Mouse (Mus musculus) forebrain, embryonic 14.5 days (tissue): ENCODE data around the gene Oprd1. TPM values are rescaled to one million over a fixed set of nuclear protein-coding genes. Genes with fewer than 3 reads are reported as not detected.

Experiments used
- ATAC-seq: fragments of 200-750 bp; cut with Nextera tagmentation; 2 replicates; pipeline ENCODE4 v1.8.0; 2017; ENCODE audit warnings: mild to moderate bottlenecking, moderate library complexity
- DNase-seq: peaks from one replicate; pipeline ENCODE4 v3.0.0-alpha.2; 2015; ENCODE audit warnings: low spot score
- H3K27ac ChIP-seq: fragments of 300-500 bp; sonication (generic); 2 replicates; pipeline ENCODE4 v1.5.1; 2014; ENCODE audit warnings: low read depth, mild to moderate bottlenecking, control low read depth, low read length, moderate library complexity
- H3K27me3 ChIP-seq: fragments of 300-500 bp; sonication (generic); replicated peaks from 2 replicates; pipeline ENCODE4 v1.6.1; 2014; ENCODE audit warnings: low read length, control low read depth, mixed read lengths; ENCODE audit not compliant: control insufficient read depth, insufficient read depth
- H3K36me3 ChIP-seq: fragments of 300-500 bp; sonication (generic); 2 replicates; pipeline ENCODE4 v1.6.1; 2014; ENCODE audit warnings: low read length, control low read depth; ENCODE audit not compliant: control insufficient read depth, insufficient read depth
- H3K4me1 ChIP-seq: fragments of 300-500 bp; sonication (generic); 2 replicates; pipeline ENCODE4 v1.6.1; 2014; ENCODE audit warnings: antibody characterized with exemption, low read length, control low read depth; ENCODE audit not compliant: control insufficient read depth, insufficient read depth
- H3K4me2 ChIP-seq: fragments of 300-500 bp; sonication (generic); 2 replicates; pipeline ENCODE4 v1.6.1; 2014; ENCODE audit warnings: mild to moderate bottlenecking, control low read depth, low read length
- H3K4me3 ChIP-seq: fragments of 300-500 bp; sonication (generic); 2 replicates; pipeline ENCODE4 v1.5.1; 2014; ENCODE audit warnings: low read depth, low read length, control low read depth
- H3K9ac ChIP-seq: fragments of 300-500 bp; sonication (generic); 2 replicates; pipeline ENCODE4 v1.6.1; 2014; ENCODE audit warnings: mild to moderate bottlenecking, low read length, control low read depth, moderate library complexity
- H3K9me3 ChIP-seq: fragments of 300-500 bp; sonication (generic); replicated peaks from 2 replicates; pipeline ENCODE4 v1.6.1; 2016; ENCODE audit warnings: low read length, control low read depth, mixed read lengths; ENCODE audit not compliant: control insufficient read depth
- WGBS: fragments of 180-500 bp; shearing (Covaris S2); extraction: QIAGEN DNeasy Blood & Tissue Kit; methylation state at CpG from one replicate; pipeline ENCODE4 v1.1.7; 2014; 5-methylcytosine and 5-hydroxymethylcytosine counted together
- polyA plus RNA-seq: library from polyadenylated mRNA; unstranded; fragments of >200 nt; fragmentation: Nextera tagmentation; extraction: Ambion mirVana; gene quantifications from 2 replicates; pipeline ENCODE4 v1.2.1, GENCODE M21; 2014

The Oprd1 gene
- 0.05 and 0.09 TPM in 2 replicates for polyA plus RNA-seq

DNA sequence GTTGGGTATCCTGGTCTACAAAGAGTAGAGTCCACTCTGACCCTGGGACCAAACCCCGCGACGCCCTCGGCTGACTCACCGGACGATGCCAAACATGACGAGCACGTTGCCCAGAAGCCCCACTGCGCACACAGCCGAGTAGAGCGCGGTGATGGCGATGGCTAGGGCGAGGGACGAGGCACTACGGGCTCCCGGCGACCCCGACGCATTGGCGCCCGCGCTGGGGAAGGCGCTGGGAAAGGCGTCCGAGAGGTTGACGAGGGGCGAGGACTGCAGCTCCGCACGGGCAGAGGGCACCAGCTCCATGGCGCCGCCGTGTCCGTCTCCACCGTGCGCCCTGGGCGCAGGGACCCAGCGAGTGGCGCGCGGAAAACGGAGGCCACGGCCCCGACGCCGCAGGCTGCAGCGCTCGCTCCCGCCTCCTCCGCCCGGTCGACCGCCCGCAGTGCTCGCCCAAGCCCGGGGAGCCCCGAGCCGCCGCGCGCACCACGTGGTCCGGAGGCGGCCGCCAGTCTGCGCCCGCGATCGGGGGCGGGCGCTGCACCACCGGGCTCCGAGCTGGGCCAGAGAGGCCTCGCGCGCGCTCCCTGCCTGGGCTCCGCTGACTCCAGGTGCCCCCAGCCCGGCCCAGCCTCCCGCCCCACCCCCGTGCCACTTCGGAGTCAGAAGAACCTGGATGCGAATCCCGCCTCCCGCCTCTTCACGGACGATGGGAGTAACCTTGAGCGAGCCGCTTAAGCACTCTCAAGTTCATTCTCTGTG lies at the start of gene Oprd1:
Gene Oprd1 (minus strand): TSS at position 407 of the 762 bp plus-strand sequence.
- H3K36me3 ChIP-seq = no peaks in the 10 kb centered on the region
- H3K4me3 ChIP-seq = peak within 1 kb of the TSS; percentile 33
- ATAC-seq (no peak), DNase-seq (no peak)
- H3K27ac ChIP-seq = no peak within 1 kb of the TSS
- no peak within 1 kb of the TSS for H3K9ac ChIP-seq
- WGBS = under 1% methylated on average over 88 of the region's 89 CpGs
- H3K9me3 ChIP-seq = no peaks in the 10 kb centered on the region
- H3K4me1 ChIP-seq = no peaks in the 10 kb centered on the region
- peaks cover 31% of the 10 kb centered on the region for H3K27me3 ChIP-seq
- H3K4me2 ChIP-seq = peak within 1 kb of the TSS; percentile 61

DNA sequence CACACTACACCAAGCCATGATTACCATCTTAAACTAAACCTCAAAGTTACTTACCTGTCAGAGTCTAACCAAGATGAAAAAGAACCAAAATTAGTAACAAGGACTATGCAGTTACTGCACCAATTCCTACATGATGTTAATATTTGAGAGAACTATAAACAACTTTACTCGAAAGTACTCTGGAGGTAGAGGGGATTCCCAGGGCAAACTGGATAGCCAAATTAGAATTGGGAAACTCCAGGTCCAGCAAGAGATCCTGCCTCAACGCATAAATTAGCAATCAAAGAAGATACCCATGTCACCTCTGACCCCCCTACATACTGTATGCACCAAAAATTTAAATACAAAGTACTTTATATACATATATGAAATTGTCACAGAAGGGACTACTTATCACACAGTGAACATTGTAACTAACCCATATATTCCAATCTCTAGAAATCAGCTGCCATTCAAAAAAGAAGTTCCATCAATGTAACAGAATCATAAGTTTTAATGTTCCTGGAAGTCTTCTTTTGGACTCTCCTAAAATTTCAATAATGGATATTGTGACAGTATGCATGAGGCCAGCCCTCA lies 43.6 kb upstream of the Oprd1 start:
- 92% methylated on average over 2 of the region's 2 CpGs for WGBS
- no peak overlapping the region for H3K27ac ChIP-seq
- no peaks in the 10 kb centered on the region for H3K9me3 ChIP-seq
- H3K4me1 ChIP-seq = no peaks in the 10 kb centered on the region
- H3K9ac ChIP-seq = no peak overlapping the region
- ATAC-seq (no peak), DNase-seq (no peak)
- no peak overlapping the region for H3K4me2 ChIP-seq
- H3K4me3 ChIP-seq = no peak overlapping the region
- no peaks in the 10 kb centered on the region for H3K27me3 ChIP-seq
- H3K36me3 ChIP-seq = peaks cover 49% of the 10 kb centered on the region

DNA sequence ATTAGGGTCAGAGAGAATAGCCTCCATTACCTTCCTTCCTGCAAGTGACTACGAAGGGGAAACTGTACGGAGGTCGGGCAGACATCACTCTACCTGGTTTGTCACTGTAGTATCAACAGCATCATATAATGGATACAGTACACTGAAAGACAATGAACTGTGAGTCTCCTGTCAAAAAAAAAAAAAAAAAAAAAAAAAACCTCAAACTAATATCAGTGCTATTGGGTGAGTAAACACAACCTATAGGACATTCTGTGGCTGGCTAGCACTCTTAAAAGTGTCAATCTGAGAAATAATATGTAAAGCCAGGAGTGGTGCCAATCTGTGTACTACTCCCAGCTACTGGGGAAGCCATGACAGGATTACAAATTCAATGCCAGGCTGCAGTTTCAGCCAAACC lies 38.9 kb upstream of the Oprd1 start:
- H3K9ac ChIP-seq = no peak overlapping the region
- no peaks in the 10 kb centered on the region for H3K9me3 ChIP-seq
- ATAC-seq = no peak
- H3K27me3 ChIP-seq = no peaks in the 10 kb centered on the region
- H3K27ac ChIP-seq = no peak overlapping the region
- no peak overlapping the region for H3K4me2 ChIP-seq
- no peak for DNase-seq
- no peak overlapping the region for H3K4me3 ChIP-seq
- H3K36me3 ChIP-seq = peaks cover 42% of the 10 kb centered on the region
- 93% methylated on average over 3 of the region's 3 CpGs for WGBS
- no peaks in the 10 kb centered on the region for H3K4me1 ChIP-seq

DNA sequence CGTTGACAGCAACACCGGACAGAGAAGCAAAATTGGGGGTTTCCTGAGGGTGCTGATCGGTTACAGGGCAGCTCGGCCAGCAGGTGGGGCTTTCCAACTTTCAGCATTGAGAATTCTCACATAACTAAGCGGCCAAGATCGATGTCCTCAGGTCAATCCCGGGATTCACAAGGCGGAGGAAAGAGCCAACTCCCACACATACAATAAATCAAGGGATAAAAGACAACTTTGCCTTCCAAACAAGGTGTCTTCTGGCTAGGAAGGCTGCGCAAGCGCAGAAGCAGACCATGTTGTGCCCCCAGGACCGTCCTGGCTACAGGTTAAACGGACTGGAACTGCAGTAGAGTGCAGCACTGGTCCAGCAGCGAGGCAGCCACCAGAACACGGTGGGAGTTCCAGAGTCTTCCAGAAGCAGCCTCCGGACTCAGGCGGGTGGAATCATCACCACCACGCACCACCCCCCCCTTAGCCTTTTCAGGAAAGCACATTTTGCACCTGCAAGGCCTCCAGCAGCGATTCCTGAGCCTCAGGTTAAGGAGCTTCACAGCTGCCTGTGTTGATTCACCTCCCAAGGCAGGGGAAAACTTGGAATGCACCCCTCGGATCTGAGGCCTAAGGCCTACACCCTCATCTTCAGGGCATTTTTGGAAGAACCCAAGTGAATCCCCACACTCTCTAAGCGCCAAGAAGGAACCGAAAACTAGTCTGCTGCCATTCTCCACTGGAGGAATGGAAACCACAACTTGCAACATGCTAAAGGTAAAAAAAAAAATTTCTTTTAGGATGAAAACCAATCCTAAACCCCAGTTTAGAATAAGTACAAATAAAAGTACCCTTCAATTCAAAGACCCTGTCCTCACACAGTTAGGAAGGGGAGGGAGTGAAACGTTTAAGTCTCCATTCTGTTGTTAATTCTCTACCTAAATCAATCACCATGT lies 37.7 kb upstream of the Oprd1 start:
- WGBS = 71% methylated on average over 22 of the region's 22 CpGs
- H3K36me3 ChIP-seq = peaks cover 42% of the 10 kb centered on the region

DNA sequence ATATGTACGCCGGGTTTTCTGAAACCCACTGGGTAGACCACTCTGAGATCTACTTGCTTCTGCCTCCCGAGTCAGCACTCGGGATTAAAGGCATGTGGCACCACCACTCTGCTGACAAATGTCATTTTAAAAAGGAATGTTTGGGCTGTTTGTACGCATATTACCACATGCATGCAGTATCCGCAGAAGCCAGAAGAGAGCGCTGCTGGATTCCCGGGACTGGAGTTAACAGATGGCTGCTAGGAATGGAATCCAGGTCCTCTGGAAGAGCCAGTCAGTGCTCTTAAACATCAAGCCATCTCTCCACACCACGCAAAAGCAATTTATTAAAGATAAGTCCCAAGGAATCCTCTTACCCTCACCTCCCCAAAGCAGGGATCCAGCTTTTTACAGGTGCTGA lies 36.4 kb upstream of the Oprd1 start:
- Histone ChIP-seq H3K27me3 (no peaks in the 10 kb centered on the region), H3K9me3 (no peaks in the 10 kb centered on the region), H3K36me3 (peaks cover 37% of the 10 kb centered on the region), H3K9ac (no peak overlapping the region), H3K4me3 (no peak overlapping the region), H3K4me1 (no peaks in the 10 kb centered on the region), H3K27ac (no peak overlapping the region), H3K4me2 (no peak overlapping the region)
- DNase-seq (peak; percentile 53), ATAC-seq (no peak)
- 74% methylated on average over 9 of the region's 9 CpGs for WGBS

More for the DNA sequence above, 37.7 kb upstream of the Oprd1 start:
- ATAC-seq (no peak), DNase-seq (no peak)
- H3K27me3 ChIP-seq = no peaks in the 10 kb centered on the region
- no peak overlapping the region for H3K4me3 ChIP-seq
- H3K9ac ChIP-seq = no peak overlapping the region
- no peak overlapping the region for H3K4me2 ChIP-seq
- H3K4me1 ChIP-seq = no peaks in the 10 kb centered on the region
- H3K9me3 ChIP-seq = no peaks in the 10 kb centered on the region
- H3K27ac ChIP-seq = no peak overlapping the region

DNA sequence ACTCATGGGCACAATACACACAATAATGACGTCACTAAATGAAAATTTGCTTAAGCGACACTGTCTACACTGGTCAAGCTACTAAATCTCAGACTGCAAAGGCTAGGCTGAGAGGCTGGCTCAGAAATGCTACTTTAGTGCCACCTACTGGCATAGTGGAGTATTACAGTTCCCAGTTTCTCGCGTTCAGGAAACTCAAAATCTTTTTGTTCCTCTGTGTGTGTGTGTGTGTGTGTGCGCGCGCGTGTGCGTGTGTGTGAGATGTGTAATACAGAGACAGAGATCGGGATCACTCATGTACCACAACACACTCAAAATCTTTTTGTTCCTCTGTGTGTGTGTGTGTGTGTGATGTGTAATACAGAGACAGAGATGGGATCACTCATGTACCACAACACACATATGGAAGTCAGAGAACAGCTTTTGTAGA lies 34.4 kb upstream of the Oprd1 start:
- DNase-seq (peak; percentile 86), ATAC-seq (peak; percentile 79)
- H3K4me2 ChIP-seq = no peak overlapping the region
- H3K27me3 ChIP-seq = no peaks in the 10 kb centered on the region
- H3K36me3 ChIP-seq = peaks cover 17% of the 10 kb centered on the region
- 6% methylated on average over 10 of the region's 10 CpGs for WGBS
- no peak overlapping the region for H3K9ac ChIP-seq
- H3K4me1 ChIP-seq = no peaks in the 10 kb centered on the region
- no peak overlapping the region for H3K27ac ChIP-seq
- H3K4me3 ChIP-seq = no peak overlapping the region
- H3K9me3 ChIP-seq = no peaks in the 10 kb centered on the region

DNA sequence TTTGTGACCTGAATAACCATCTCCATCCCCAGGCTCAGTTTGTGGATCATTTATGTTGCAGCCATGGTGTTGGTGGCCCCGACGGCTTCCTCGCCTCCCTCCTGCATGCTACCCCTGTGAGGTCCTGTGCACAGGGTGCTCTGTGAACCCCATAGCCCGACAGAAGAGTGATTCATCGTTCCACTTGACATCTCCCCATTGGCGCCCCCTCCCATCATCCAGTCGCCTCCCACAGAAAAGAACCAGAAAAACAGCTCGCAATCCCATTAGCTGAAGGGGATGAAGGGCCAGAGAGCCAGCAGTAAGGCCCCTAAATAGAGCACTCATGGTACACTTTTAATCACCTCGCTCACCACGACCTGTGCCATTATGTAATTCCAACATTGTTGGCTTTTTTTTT lies 32.2 kb upstream of the Oprd1 start:
- WGBS = 58% methylated on average over 10 of the region's 10 CpGs
- Histone ChIP-seq H3K9me3 (no peaks in the 10 kb centered on the region), H3K27ac (no peak overlapping the region), H3K36me3 (peaks cover 5% of the 10 kb centered on the region), H3K4me1 (no peaks in the 10 kb centered on the region), H3K9ac (no peak overlapping the region), H3K4me3 (no peak overlapping the region), H3K4me2 (no peak overlapping the region), H3K27me3 (no peaks in the 10 kb centered on the region)
- ATAC-seq (no peak), DNase-seq (no peak)

DNA sequence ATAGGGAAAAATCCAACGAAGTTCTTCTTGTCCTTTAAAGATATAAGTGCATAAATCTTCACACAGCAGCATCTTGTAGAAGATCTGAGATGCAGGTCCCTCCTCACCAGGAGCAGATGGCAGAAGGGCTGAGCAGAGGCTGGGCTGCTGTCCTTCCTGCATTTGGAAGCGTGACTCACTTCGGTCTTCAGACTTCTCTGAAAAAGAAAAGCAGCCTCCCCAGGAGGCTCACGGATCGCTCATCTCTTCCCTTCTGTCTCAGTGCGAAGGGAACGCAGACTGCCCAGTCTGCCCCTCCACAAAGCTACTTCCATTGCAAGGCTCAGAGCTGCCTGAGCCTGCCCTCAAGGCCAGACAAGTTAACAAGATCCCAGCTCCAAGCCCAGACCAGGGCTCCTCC lies 26.6 kb upstream of the Oprd1 start:
- Histone ChIP-seq H3K9ac (no peak overlapping the region), H3K27ac (no peak overlapping the region), H3K4me3 (no peak overlapping the region), H3K27me3 (no peaks in the 10 kb centered on the region), H3K4me1 (no peaks in the 10 kb centered on the region), H3K9me3 (no peaks in the 10 kb centered on the region), H3K4me2 (no peak overlapping the region), H3K36me3 (no peaks in the 10 kb centered on the region)
- DNase-seq = no peak
- no peak for ATAC-seq
- 31% methylated on average over 7 of the region's 7 CpGs for WGBS
